Mouse (Mus musculus) kidney, adult 2 months (tissue): ENCODE results near the gene Ear10.
"Not testable (repeated sequence)": the region's sequence is repeated elsewhere in the genome, so short reads cannot be mapped to it uniquely, and the experiment has no call there.

ENCODE experiments used
- CTCF ChIP-seq: fragments of 200-500 bp; conservative IDR thresholded peaks from 2 replicates; pipeline ENCODE4 v1.5.1; 2011; ENCODE audit warnings: low read depth, mild to moderate bottlenecking, control low read depth, low read length, moderate library complexity, mixed read lengths; ENCODE audit not compliant: insufficient read depth, insufficient read length
- POLR2A ChIP-seq: fragments of 200-500 bp; IDR thresholded peaks from one replicate; pipeline ENCODE4 v1.6.1; 2011; ENCODE audit warnings: low read depth, low read length, control low read depth

DNA sequence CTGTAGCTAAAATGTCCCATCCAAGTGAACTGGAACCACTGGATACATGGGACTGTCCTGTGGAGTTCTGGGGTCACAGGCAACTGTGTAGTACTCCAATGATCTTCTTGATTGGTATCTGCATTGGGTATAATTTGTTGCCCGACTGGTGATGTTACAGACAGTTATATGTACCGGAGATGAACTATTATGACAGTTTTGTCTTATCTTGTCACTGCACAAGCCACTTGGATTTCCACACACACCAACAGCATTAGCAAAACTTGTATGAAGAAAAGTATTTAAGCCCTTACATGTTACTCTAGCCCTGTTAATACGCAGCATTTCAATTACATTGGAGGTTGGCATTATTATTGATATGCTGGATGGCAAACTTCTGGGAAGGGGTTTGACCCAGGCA is 48.5 kb downstream of the Ear10 start:
- TF ChIP-seq CTCF, POLR2A: not testable (repeated sequence)
